Mouse (Mus musculus): Measurements from ENCODE around the gene Camkk1. TPM values are rescaled to one million over a fixed set of nuclear protein-coding genes. Genes with fewer than 3 reads are reported as not detected.

Gene Camkk1
- 5.1 and 8.4 TPM in 2 replicates for total RNA-seq (2017)

GRCm38 (mm10) chr11:73018471-73019146 is at the start of gene Camkk1:
Gene Camkk1, plus strand, starts transcription at chr11:73019008.
- peak; percentile 83 to 93 for ATAC-seq (replicated peaks in 1 of 2; ENCODE audit: insufficient read depth in 1 of 2, low FRiP score in 2 of 2, low TSS enrichment in 1 of 2, low read depth in 1 of 2, poor library complexity in 2 of 2, severe bottlenecking in 2 of 2)

DNA sequence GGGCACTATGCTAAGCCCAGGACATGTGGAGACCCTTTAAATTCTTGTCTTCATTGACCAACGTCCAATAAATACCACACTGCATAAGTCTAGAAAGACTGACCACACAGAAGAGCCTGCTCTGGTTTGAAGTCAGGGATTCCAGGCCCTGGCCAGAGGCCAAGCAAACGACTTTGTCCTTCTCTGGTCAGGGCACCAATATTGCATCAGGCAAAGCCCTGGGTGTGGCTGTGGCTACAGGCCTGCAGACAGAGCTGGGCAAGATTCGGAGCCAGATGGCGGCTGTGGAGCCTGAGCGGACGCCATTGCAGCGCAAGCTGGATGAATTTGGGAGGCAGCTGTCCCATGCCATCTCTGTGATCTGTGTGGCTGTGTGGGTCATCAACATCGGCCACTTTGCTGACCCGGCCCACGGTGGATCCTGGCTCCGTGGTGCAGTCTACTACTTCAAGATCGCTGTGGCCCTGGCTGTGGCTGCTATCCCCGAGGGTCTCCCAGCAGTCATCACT is 43.8 kb upstream of the Camkk1 start:
- no peak for ATAC-seq (replicated peaks in 1 of 2; ENCODE audit: insufficient read depth in 1 of 2, low FRiP score in 2 of 2, low TSS enrichment in 1 of 2, low read depth in 1 of 2, poor library complexity in 2 of 2, severe bottlenecking in 2 of 2)

GRCm38 (mm10) chr11:72982516-72982915 is 36.3 kb upstream of the Camkk1 start:
- no peak for ATAC-seq (replicated peaks in 1 of 2; ENCODE audit: insufficient read depth in 1 of 2, low FRiP score in 2 of 2, low TSS enrichment in 1 of 2, low read depth in 1 of 2, poor library complexity in 2 of 2, severe bottlenecking in 2 of 2)

- 0 out of 4 replicates have a peak, but pooled peaks of 1 of the 2 experiments have one; percentile 20 for ATAC-seq (replicated peaks in 1 of 2; ENCODE audit: insufficient read depth in 1 of 2, low FRiP score in 2 of 2, low TSS enrichment in 1 of 2, low read depth in 1 of 2, poor library complexity in 2 of 2, severe bottlenecking in 2 of 2)
These were observed 35.5 kb upstream of the Camkk1 start for GRCm38 (mm10) chr11:72983283-72983682.

DNA sequence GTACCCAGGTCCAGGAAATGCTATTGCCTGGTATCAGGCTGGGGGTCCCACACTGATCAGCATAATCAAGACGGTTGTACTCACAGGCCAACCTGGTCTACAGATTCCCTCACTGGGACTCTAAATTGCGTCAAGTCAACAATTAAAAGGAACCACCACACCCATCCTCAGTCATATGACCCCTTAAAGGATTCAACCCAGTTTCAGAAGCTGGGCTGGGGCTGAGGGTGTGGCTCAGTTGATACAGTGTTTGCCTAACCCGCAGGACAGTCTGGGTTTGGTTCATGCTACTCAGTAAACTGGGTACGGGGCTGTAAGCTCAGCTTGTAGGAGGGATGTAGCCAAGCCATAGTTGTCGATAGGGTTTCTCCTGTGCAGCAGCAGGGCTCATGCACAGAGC is 32.1 kb upstream of the Camkk1 start:
- no peak for ATAC-seq (replicated peaks in 1 of 2; ENCODE audit: insufficient read depth in 1 of 2, low FRiP score in 2 of 2, low TSS enrichment in 1 of 2, low read depth in 1 of 2, poor library complexity in 2 of 2, severe bottlenecking in 2 of 2)

GRCm38 (mm10) chr11:72987234-72987633 is 31.6 kb upstream of the Camkk1 start:
- no peak for ATAC-seq (replicated peaks in 1 of 2; ENCODE audit: insufficient read depth in 1 of 2, low FRiP score in 2 of 2, low TSS enrichment in 1 of 2, low read depth in 1 of 2, poor library complexity in 2 of 2, severe bottlenecking in 2 of 2)

DNA sequence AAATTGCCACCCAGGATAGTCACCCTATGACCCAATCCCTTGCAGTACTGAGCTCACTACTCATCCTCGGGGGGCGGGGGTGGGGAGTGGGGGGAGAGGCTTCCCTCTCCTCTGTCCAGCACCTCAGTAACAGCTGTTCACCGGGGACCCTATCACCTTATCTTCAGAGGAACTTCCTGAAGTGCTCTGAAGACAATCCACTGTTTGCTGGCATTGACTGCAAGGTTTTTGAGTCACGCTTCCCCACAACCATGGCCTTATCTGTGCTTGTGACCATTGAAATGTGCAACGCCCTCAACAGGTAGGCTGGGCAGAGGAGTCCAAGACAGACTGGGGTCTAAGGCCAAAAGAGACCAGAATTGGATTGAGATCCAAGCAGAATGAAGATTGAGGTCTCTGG is 31.0 kb upstream of the Camkk1 start:
- no peak for ATAC-seq (replicated peaks in 1 of 2; ENCODE audit: insufficient read depth in 1 of 2, low FRiP score in 2 of 2, low TSS enrichment in 1 of 2, low read depth in 1 of 2, poor library complexity in 2 of 2, severe bottlenecking in 2 of 2)

GRCm38 (mm10) chr11:72989044-72989443 is 29.8 kb upstream of the Camkk1 start:
- no peak; a peak in 1 of 4 replicates for ATAC-seq (replicated peaks in 1 of 2; ENCODE audit: insufficient read depth in 1 of 2, low FRiP score in 2 of 2, low TSS enrichment in 1 of 2, low read depth in 1 of 2, poor library complexity in 2 of 2, severe bottlenecking in 2 of 2)

- ATAC-seq (replicated peaks in 1 of 2; ENCODE audit: insufficient read depth in 1 of 2, low FRiP score in 2 of 2, low TSS enrichment in 1 of 2, low read depth in 1 of 2, poor library complexity in 2 of 2, severe bottlenecking in 2 of 2): no peak
These were observed 28.1 kb upstream of the Camkk1 start for GRCm38 (mm10) chr11:72990688-72991087.

- ATAC-seq (replicated peaks in 1 of 2; ENCODE audit: insufficient read depth in 1 of 2, low FRiP score in 2 of 2, low TSS enrichment in 1 of 2, low read depth in 1 of 2, poor library complexity in 2 of 2, severe bottlenecking in 2 of 2): no peak
These were observed 26.8 kb upstream of the Camkk1 start for GRCm38 (mm10) chr11:72991961-72992360.

DNA sequence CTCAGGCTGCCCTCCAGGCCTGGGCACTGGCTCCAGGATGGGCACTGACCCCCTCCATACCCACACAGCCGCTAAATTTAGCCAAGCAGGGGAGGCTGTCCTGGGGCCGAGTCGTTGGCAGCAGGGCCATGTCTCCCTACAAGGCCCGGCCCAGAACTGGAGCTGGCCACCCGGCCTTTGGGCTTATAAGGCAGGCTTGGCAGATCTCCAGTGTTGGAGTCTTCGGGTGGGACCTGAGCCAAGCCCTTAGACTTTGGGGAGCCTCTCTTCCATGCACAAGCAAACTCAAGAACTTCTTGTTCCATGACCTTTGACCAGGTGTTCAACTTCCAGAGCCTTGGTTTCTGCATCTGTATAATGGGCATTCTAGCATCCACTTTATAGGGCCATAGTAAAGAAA is 22.5 kb upstream of the Camkk1 start:
- ATAC-seq (replicated peaks in 1 of 2; ENCODE audit: insufficient read depth in 1 of 2, low FRiP score in 2 of 2, low TSS enrichment in 1 of 2, low read depth in 1 of 2, poor library complexity in 2 of 2, severe bottlenecking in 2 of 2): no peak

GRCm38 (mm10) chr11:72996781-72997180 is 22.0 kb upstream of the Camkk1 start:
- no peak for ATAC-seq (replicated peaks in 1 of 2; ENCODE audit: insufficient read depth in 1 of 2, low FRiP score in 2 of 2, low TSS enrichment in 1 of 2, low read depth in 1 of 2, poor library complexity in 2 of 2, severe bottlenecking in 2 of 2)

- ATAC-seq (replicated peaks in 1 of 2; ENCODE audit: insufficient read depth in 1 of 2, low FRiP score in 2 of 2, low TSS enrichment in 1 of 2, low read depth in 1 of 2, poor library complexity in 2 of 2, severe bottlenecking in 2 of 2): peak; percentile 10 to 23; a peak in 2 of 4 replicates
These were observed 21.1 kb upstream of the Camkk1 start for GRCm38 (mm10) chr11:72997529-72998326.

GRCm38 (mm10) chr11:72998771-72999170 is 20.0 kb upstream of the Camkk1 start, which contains the start of gene P2rx1:
Gene P2rx1, plus strand, starts transcription at chr11:72999103.
- peak; percentile 82 to 84 for ATAC-seq (replicated peaks in 1 of 2; ENCODE audit: insufficient read depth in 1 of 2, low FRiP score in 2 of 2, low TSS enrichment in 1 of 2, low read depth in 1 of 2, poor library complexity in 2 of 2, severe bottlenecking in 2 of 2)

- peak; percentile 43 to 59 for ATAC-seq (replicated peaks in 1 of 2; ENCODE audit: insufficient read depth in 1 of 2, low FRiP score in 2 of 2, low TSS enrichment in 1 of 2, low read depth in 1 of 2, poor library complexity in 2 of 2, severe bottlenecking in 2 of 2)
These were observed 17.8 kb upstream of the Camkk1 start for GRCm38 (mm10) chr11:73001029-73001428.

GRCm38 (mm10) chr11:73006377-73006776 is 12.4 kb upstream of the Camkk1 start:
- peak; percentile 77 to 80 for ATAC-seq (replicated peaks in 1 of 2; ENCODE audit: insufficient read depth in 1 of 2, low FRiP score in 2 of 2, low TSS enrichment in 1 of 2, low read depth in 1 of 2, poor library complexity in 2 of 2, severe bottlenecking in 2 of 2)

- ATAC-seq (replicated peaks in 1 of 2; ENCODE audit: insufficient read depth in 1 of 2, low FRiP score in 2 of 2, low TSS enrichment in 1 of 2, low read depth in 1 of 2, poor library complexity in 2 of 2, severe bottlenecking in 2 of 2): no peak
These were observed 11.7 kb upstream of the Camkk1 start for GRCm38 (mm10) chr11:73007113-73007512.

Measured in hematopoietic stem cell, adult 5-6 weeks (primary cell).